Mouse (Mus musculus): ENCODE data around the gene Vamp3. TPM values are rescaled to one million over a fixed set of nuclear protein-coding genes. Genes with fewer than 3 reads are reported as not detected.
A peak's percentile ranks its signal among the peaks of the same experiment; 100 is the strongest.

Gene Vamp3
- 52.3 and 61.4 TPM in 2 replicates for total RNA-seq (2012; rRNA removed)
- polyA plus RNA-seq (2012; ENCODE audit: insufficient read depth in 1 of 2, insufficient read length in 2 of 2, low read depth in 1 of 2, low replicate concordance in 2 of 2, missing spikeins in 1 of 2), result 10 to 100 TPM in 1 of 2 experiments, not detected in 1; 58.4 TPM

GRCm38 (mm10) chr4:151057347-151058321 is at the start of gene Vamp3:
Gene Vamp3 (minus strand): TSS chr4:151057963.
- H3K27ac ChIP-seq (ENCODE audit: control insufficient read depth, low read depth, low read length), result peak within 1 kb of the TSS; percentile 50
- peak; percentile 80 for TF ChIP-seq NELFE (IDR thresholded peaks at IDR 0.05; ENCODE audit: low read depth, low read length)
- peak; percentile 34; the same call in 1 of the 2 replicates for TF ChIP-seq CHD2 (IDR thresholded peaks at IDR 0.05; ENCODE audit: low read length)
- 0 out of 6 replicates have a peak, but pooled peaks of 1 of the 3 experiments have one; percentile 1 for TF ChIP-seq CTCF (IDR thresholded peaks at IDR 0.05 in 2 of 3, conservative IDR thresholded peaks at IDR 0.05 in 1 of 3; ENCODE audit: control insufficient read depth in 1 of 3, insufficient read depth in 1 of 3, low read depth in 2 of 3, low read length in 3 of 3, poor library complexity in 1 of 3, severe bottlenecking in 1 of 3)
- peak; percentile 86 for TF ChIP-seq HCFC1 (IDR thresholded peaks at IDR 0.05; ENCODE audit: low read depth, low read length)
- TF ChIP-seq POLR2AphosphoS2 (IDR thresholded peaks at IDR 0.05; ENCODE audit: low read length), result peak; percentile 32; the same call in 1 of the 2 replicates
- TF ChIP-seq NRF1 (IDR thresholded peaks at IDR 0.05; ENCODE audit: insufficient read depth, low read depth, low read length, poor library complexity, severe bottlenecking), result peak; percentile 73
- no peak for TF ChIP-seq ZMIZ1 (IDR thresholded peaks at IDR 0.05; ENCODE audit: low read depth, low read length)
- TF ChIP-seq MAX (IDR thresholded peaks at IDR 0.05; ENCODE audit: low read length), result no peak; the same call in 1 of the 2 replicates
- TF ChIP-seq SIN3A (IDR thresholded peaks at IDR 0.05; ENCODE audit: low read length), result peak; percentile 74
- 0 out of 2 replicates have a peak, but pooled peaks have one; percentile 7 for TF ChIP-seq UBTF (IDR thresholded peaks at IDR 0.05; ENCODE audit: borderline replicate concordance, insufficient read depth, low read depth, low read length)
- TF ChIP-seq MXI1 (IDR thresholded peaks at IDR 0.05; ENCODE audit: low read depth, low read length), result peak; percentile 66
- TF ChIP-seq CHD1 (IDR thresholded peaks at IDR 0.05; ENCODE audit: low read depth, low read length), result no peak
- TF ChIP-seq TBP (IDR thresholded peaks at IDR 0.05; ENCODE audit: low read depth, low read length), result no peak
- no peak for TF ChIP-seq RCOR1 (IDR thresholded peaks at IDR 0.05; ENCODE audit: low read depth, low read length)
- 0 out of 2 replicates have a peak, but pooled peaks have one; percentile 21 for TF ChIP-seq TCF12 (IDR thresholded peaks at IDR 0.05; ENCODE audit: low read depth, low read length)
- no peak for TF ChIP-seq MEF2A (IDR thresholded peaks at IDR 0.05; ENCODE audit: extremely low read depth, insufficient replicate concordance, low read depth, low read length, poor library complexity, severe bottlenecking)
- TF ChIP-seq MAZ (IDR thresholded peaks at IDR 0.05; ENCODE audit: low read depth, low read length), result peak; percentile 6; the same call in 1 of the 2 replicates
- peak; percentile 83 for TF ChIP-seq ELF1 (IDR thresholded peaks at IDR 0.05; ENCODE audit: low read depth, low read length)
- TF ChIP-seq KAT2A (conservative IDR thresholded peaks at IDR 0.05; ENCODE audit: low read depth, low read length), result peak; percentile 7; the same call in 1 of the 2 replicates
- TF ChIP-seq SMC3 (IDR thresholded peaks at IDR 0.05; ENCODE audit: low read depth, low read length), result no peak
- TF ChIP-seq GABPA (IDR thresholded peaks at IDR 0.05; ENCODE audit: low read depth, low read length), result no peak
- peak; percentile 54 to 66; a peak in 2 of 4 replicates for TF ChIP-seq POLR2A (IDR thresholded peaks at IDR 0.05; ENCODE audit: control insufficient read depth in 1 of 2, insufficient read depth in 1 of 2, low read depth in 1 of 2, low read length in 2 of 2, poor library complexity in 1 of 2)
- H3K79me2 ChIP-seq (ENCODE audit: control insufficient read depth, insufficient read depth, low read length, poor library complexity), result peaks cover 19% of the 10 kb centered on the region
- peaks cover 3 to 6% of the 10 kb centered on the region in 2 experiments; a peak in 3 of 4 replicates for H3K36me3 ChIP-seq (ENCODE audit: control insufficient read depth in 1 of 2, insufficient read depth in 2 of 2, low read length in 2 of 2)
- H3K9ac ChIP-seq (ENCODE audit: control insufficient read depth, low read depth, low read length, poor library complexity, severe bottlenecking), result peak within 1 kb of the TSS; percentile 79
- no peaks in the 10 kb centered on the region for H3K27me3 ChIP-seq (ENCODE audit: control insufficient read depth in 1 of 2, insufficient read depth in 2 of 2, low read length in 2 of 2)
- H3K4me1 ChIP-seq (ENCODE audit: control insufficient read depth in 1 of 2, insufficient read depth in 2 of 2, low read length in 2 of 2), result peaks cover 0 to 7% of the 10 kb centered on the region in 2 experiments; a peak in 1 of 4 replicates
- H3K9me3 ChIP-seq (replicated peaks; ENCODE audit: insufficient read depth, low read length), result no peaks in the 10 kb centered on the region
- peak; percentile 98 for DNase-seq (ENCODE audit: low read depth, low spot score)
- H3K4me3 ChIP-seq (ENCODE audit: control insufficient read depth in 1 of 2, insufficient read depth in 1 of 2, low read depth in 2 of 2, low read length in 2 of 2), result peak within 1 kb of the TSS; percentile 77 to 88

Data from MEL (cell line).